Mouse (Mus musculus) G1E (cell line): ENCODE results near the gene Sppl3.

Experiments
- CTCF ChIP-seq: IDR thresholded peaks from 2 replicates; pipeline ENCODE4 v1.5.1; 2012; ENCODE audit warnings: low read depth, low read length, inconsistent platforms, mixed read lengths
- GATA1 ChIP-seq: IDR thresholded peaks from 2 replicates; pipeline ENCODE4 v1.6.1; 2012; ENCODE audit warnings: borderline replicate concordance, low read length, inconsistent platforms, mixed read lengths
- GATA2 ChIP-seq: IDR thresholded peaks from 2 replicates; pipeline ENCODE4 v1.6.1; 2012; ENCODE audit warnings: low read depth, low read length, inconsistent platforms, borderline replicate concordance
- POLR2AphosphoS5 ChIP-seq: IDR thresholded peaks from 2 replicates; pipeline ENCODE4 v1.6.1; 2012; ENCODE audit warnings: low read depth, low read length, inconsistent platforms; ENCODE audit not compliant: insufficient replicate concordance
- TAL1 ChIP-seq: conservative IDR thresholded peaks from 2 replicates; pipeline ENCODE4 v1.6.1; 2012; ENCODE audit warnings: low read depth, low read length, inconsistent platforms, mixed read lengths

GRCm38 (mm10) chr5:114964967-114965898, 45.7 kb upstream of the Sppl3 start:
- TF ChIP-seq CTCF, result no peak
- TF ChIP-seq GATA1, result no peak
- TF ChIP-seq TAL1, result no peak
- no peak for TF ChIP-seq POLR2AphosphoS5
- no peak for TF ChIP-seq GATA2
